Mouse (Mus musculus) G1E (cell line): Measurements from ENCODE around the gene Rptor. TPM values are rescaled to one million over a fixed set of nuclear protein-coding genes. Genes with fewer than 3 reads are reported as not detected.

Experiments used
- ATAC-seq: 2 replicates; pipeline ENCODE4 v1.8.0; 2016; ENCODE audit warnings: mild to moderate bottlenecking; ENCODE audit not compliant: insufficient number of reproducible peaks, poor library complexity, low FRiP score, severe bottlenecking; ENCODE audit errors: extremely low read depth
- DNase-seq: peaks from one replicate; pipeline ENCODE4 v3.0.0; 2012; ENCODE audit warnings: low spot score
- H3K27me3 ChIP-seq: 2 replicates; pipeline ENCODE4 v1.6.1; 2012; ENCODE audit warnings: mild to moderate bottlenecking, low read length, inconsistent platforms; ENCODE audit not compliant: insufficient read depth
- H3K36me3 ChIP-seq: replicated peaks from 2 replicates; pipeline ENCODE3; 2012; ENCODE audit warnings: mild to moderate bottlenecking, inconsistent platforms
- H3K4me1 ChIP-seq: 2 replicates; pipeline ENCODE4 v1.6.1; 2012; ENCODE audit warnings: low read depth, low read length, inconsistent platforms, mixed read lengths; ENCODE audit not compliant: insufficient read depth
- H3K4me3 ChIP-seq: 2 replicates; pipeline ENCODE4 v1.5.1; 2012; ENCODE audit warnings: low read depth, mild to moderate bottlenecking, inconsistent platforms, low read length, moderate library complexity, mixed read lengths
- H3K9me3 ChIP-seq: replicated peaks from 2 replicates; pipeline ENCODE4 v1.6.1; 2012; ENCODE audit warnings: inconsistent platforms
- CTCF ChIP-seq: IDR thresholded peaks from 2 replicates; pipeline ENCODE4 v1.5.1; 2012; ENCODE audit warnings: low read depth, low read length, inconsistent platforms, mixed read lengths
- GATA1 ChIP-seq: IDR thresholded peaks from 2 replicates; pipeline ENCODE4 v1.6.1; 2012; ENCODE audit warnings: borderline replicate concordance, low read length, inconsistent platforms, mixed read lengths
- GATA2 ChIP-seq: IDR thresholded peaks from 2 replicates; pipeline ENCODE4 v1.6.1; 2012; ENCODE audit warnings: low read depth, low read length, inconsistent platforms, borderline replicate concordance
- POLR2AphosphoS5 ChIP-seq: IDR thresholded peaks from 2 replicates; pipeline ENCODE4 v1.6.1; 2012; ENCODE audit warnings: low read depth, low read length, inconsistent platforms; ENCODE audit not compliant: insufficient replicate concordance
- TAL1 ChIP-seq: conservative IDR thresholded peaks from 2 replicates; pipeline ENCODE4 v1.6.1; 2012; ENCODE audit warnings: low read depth, low read length, inconsistent platforms, mixed read lengths
- polyA plus RNA-seq: library from polyadenylated mRNA; stranded (reverse); fragments of >175 nt; gene quantifications from 2 replicates; pipeline ENCODE4 v1.2.3, GENCODE M21; 2012
- total RNA-seq, 2 experiments: library from RNA; stranded (forward) in 1 of 2; stranded (reverse) in 1 of 2; fragments of 200-1000 nt in 1 of 2; fragments of >200 nt in 1 of 2; fragmentation: Nextera tagmentation in 1 of 2; gene quantifications; 2 replicates each; pipeline ENCODE4 v1.2.3; 2014 to 2017

The Rptor gene
- total and polyA plus RNA-seq, 3 experiments = 17.9 to 51.9 (median 46.5) TPM

DNA sequence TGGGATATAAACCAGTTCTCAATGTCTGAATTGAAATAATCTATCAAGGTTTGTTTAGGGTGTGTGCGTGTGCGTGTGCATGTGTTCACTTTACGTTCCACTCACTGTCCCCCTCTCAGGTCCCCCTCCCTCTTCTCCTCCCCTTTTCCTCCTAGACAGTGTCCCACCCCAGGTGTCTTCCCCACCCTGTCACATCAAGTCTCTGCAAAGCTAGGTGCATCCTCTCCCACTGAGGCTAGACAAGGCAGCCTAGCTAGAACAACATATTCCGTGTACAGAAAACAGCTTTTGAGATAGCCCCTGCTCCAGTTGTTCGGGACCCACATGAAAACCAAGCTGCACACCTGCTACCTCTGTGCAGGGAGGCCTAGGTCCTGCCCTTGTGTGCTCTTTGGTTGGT, 245.5 kb downstream of the Rptor start:
- peaks cover 94% of the 10 kb centered on the region for H3K36me3 ChIP-seq
- H3K9me3 ChIP-seq = no peaks in the 10 kb centered on the region

DNA sequence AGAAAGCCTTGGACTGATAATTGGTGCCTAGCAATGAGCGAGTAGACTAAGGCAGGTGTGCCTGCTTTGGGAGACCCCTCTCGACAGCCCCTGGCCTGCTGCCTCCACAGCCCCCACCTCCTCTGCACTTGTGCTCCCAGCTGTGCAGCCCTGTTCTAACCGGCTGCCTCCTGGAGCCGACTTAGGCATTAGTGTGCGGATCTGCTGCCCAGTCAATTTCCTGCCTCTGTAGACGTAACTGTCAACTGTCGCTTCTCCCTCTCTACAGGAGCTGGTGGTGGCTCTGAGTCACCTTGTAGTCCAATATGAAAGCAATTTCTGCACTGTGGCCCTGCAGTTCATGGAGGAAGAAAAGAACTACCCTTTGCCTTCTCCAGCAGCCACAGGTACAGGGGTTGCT, 253.3 kb downstream of the Rptor start:
- TF ChIP-seq TAL1 (no peak), POLR2AphosphoS5 (no peak), CTCF (no peak), GATA1 (no peak), GATA2 (no peak)
- no peak for ATAC-seq
- H3K4me3 ChIP-seq = no peak overlapping the region
- H3K4me1 ChIP-seq = peaks cover 4% of the 10 kb centered on the region; the same call in 1 of the 2 replicates
- no peaks in the 10 kb centered on the region for H3K9me3 ChIP-seq
- DNase-seq = no peak
- no peaks in the 10 kb centered on the region for H3K27me3 ChIP-seq
- peaks cover 97% of the 10 kb centered on the region for H3K36me3 ChIP-seq

More for the DNA sequence above, 245.5 kb downstream of the Rptor start:
- no peak for TF ChIP-seq TAL1
- no peak for TF ChIP-seq CTCF
- TF ChIP-seq POLR2AphosphoS5 = no peak
- no peak for TF ChIP-seq GATA2
- TF ChIP-seq GATA1 = no peak
- Histone ChIP-seq H3K4me1 (peaks cover 6% of the 10 kb centered on the region; the same call in 1 of the 2 replicates), H3K27me3 (no peaks in the 10 kb centered on the region), H3K4me3 (no peak overlapping the region)
- DNase-seq (no peak), ATAC-seq (no peak)

GRCm38 (mm10) chr11:119862523-119863299, 260.0 kb downstream of the Rptor start:
- TF ChIP-seq TAL1 (no peak), GATA1 (no peak), POLR2AphosphoS5 (no peak), CTCF (no peak), GATA2 (no peak)

GRCm38 (mm10) chr11:119863421-119863821, 260.7 kb downstream of the Rptor start:
- Histone ChIP-seq H3K9me3 (no peaks in the 10 kb centered on the region), H3K27me3 (no peaks in the 10 kb centered on the region), H3K4me3 (no peak overlapping the region), H3K36me3 (peaks cover 92% of the 10 kb centered on the region), H3K4me1 (no peaks in the 10 kb centered on the region)
- TF ChIP-seq GATA1 (no peak), POLR2AphosphoS5 (no peak), GATA2 (no peak), TAL1 (no peak), CTCF (no peak)
- DNase-seq = no peak
- no peak for ATAC-seq

More at GRCm38 (mm10) chr11:119862523-119863299, 260.0 kb downstream of the Rptor start:
- DNase-seq = no peak
- H3K9me3 ChIP-seq = no peaks in the 10 kb centered on the region
- no peak for ATAC-seq
- H3K4me3 ChIP-seq = no peak overlapping the region
- no peaks in the 10 kb centered on the region for H3K27me3 ChIP-seq
- no peaks in the 10 kb centered on the region for H3K4me1 ChIP-seq
- peaks cover 92% of the 10 kb centered on the region for H3K36me3 ChIP-seq

GRCm38 (mm10) chr11:119866837-119867236, 264.1 kb downstream of the Rptor start:
- no peak for TF ChIP-seq TAL1
- ATAC-seq (no peak), DNase-seq (no peak)
- H3K4me1 ChIP-seq = no peaks in the 10 kb centered on the region
- H3K36me3 ChIP-seq = peaks cover 96% of the 10 kb centered on the region
- H3K27me3 ChIP-seq = no peaks in the 10 kb centered on the region
- no peaks in the 10 kb centered on the region for H3K9me3 ChIP-seq
- no peak overlapping the region for H3K4me3 ChIP-seq

GRCm38 (mm10) chr11:119868138-119868537, 265.4 kb downstream of the Rptor start:
- ATAC-seq = no peak
- Histone ChIP-seq H3K36me3 (peaks cover 96% of the 10 kb centered on the region), H3K4me3 (no peak overlapping the region), H3K9me3 (no peaks in the 10 kb centered on the region), H3K4me1 (no peaks in the 10 kb centered on the region), H3K27me3 (no peaks in the 10 kb centered on the region)
- DNase-seq = no peak
- TF ChIP-seq GATA1 (no peak), CTCF (no peak), POLR2AphosphoS5 (no peak)
